Mouse (Mus musculus): ENCODE results near the gene Tbc1d17. TPM values are rescaled to one million over a fixed set of nuclear protein-coding genes. Genes with fewer than 3 reads are reported as not detected.
A peak's percentile ranks its signal among the peaks of the same experiment; 100 is the strongest.

The Tbc1d17 gene
- total RNA-seq, 2 experiments from 2014 or later, result 41.7 to 49.0 TPM

DNA sequence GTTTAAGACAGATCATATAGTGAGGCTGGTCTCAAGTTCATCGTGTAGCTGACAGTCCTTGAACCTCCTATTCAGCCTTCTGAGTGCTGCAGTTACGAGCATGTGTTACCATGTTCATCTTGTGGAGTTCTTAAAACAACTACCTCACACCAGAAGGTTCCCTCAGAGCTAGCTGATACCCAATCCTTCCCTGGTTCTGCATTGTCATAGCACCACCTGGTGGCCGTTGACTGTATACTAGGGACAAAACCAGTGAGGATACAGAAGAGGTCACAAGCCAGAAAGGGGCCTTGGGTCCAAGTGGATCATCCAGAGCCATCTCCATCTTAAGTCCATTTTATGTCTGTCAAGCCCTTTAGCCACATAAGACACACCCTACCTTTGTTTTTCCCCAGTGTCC is 24.0 kb downstream of the Tbc1d17 start:
- DNase-seq, result peak; percentile 82

DNA sequence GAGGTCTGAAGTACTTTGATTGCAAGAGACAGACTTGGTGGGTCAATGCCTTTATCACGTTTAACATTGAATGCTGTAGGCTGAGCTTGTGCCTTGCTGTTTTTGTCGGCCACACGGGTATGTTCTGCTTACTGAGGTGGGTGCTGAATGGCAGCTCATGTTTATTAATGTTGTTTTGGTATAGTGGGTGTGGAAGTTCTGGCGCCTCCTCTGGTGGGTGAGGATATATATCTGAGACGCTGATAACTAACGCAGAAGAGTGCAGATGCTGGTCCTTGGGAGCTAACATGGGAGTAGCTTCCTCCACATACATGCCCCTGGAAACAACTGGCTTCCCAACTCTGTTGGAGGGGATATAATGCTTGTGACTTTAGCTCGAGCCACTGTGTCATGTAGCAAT is 25.5 kb downstream of the Tbc1d17 start:
- DNase-seq, result no peak

DNA sequence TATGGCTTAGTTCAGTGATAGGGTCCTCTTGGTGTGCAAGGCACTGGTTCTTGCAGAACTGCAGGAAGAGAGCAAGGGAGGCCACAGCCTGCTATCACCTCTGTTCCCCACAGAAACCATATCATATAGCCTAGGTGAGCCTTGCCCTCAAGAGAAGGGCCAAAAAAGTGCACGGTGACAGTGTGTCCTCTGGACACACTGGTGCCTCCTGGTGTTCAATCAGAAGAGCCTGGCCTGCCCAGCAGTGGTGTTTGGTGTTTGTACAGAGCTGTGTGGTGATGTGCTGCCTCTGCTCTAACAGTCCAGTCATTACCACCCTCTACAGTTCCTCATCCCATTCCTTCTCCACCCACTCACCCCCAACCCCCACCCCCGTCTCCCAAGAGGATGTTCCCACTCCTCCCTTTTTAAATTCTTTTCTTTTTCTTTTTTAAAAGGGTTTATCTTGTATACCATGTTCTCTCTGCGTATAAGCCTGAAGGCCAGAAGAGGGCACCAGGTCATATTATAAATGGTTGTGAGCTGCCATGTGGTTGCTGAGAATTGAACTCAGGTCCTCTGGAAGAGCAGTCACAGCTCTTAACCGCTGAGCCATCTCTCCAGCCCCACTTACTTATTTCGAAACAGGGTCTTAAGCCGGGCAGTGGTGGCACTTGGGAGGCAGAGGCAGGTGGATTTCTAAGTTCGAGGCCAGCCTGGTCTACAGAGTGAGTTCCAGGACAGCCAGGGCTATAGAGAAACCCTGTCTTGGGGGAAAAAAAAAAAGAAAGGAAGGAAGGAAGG is 27.0 kb downstream of the Tbc1d17 start:
- peak; percentile 2 for DNase-seq

DNA sequence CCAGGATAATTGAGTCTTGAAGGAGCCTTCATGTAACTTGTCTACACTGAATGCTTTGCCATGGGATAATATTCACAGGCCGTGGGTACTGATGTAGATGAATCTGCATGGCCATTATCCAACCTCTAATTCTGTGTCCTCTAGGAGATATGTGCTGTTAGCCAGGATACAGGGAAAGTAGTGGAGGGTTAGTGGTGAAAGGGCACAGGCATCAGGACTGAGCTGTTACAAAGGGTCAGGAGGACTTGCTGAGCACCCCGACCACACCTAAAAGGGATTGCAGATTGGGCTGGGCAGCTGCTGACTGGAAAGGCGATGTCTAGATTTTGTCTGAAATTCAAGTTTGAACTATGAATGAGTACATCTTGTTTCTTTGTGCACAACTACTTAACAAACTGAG is 28.4 kb downstream of the Tbc1d17 start:
- DNase-seq, result peak; percentile 0

DNA sequence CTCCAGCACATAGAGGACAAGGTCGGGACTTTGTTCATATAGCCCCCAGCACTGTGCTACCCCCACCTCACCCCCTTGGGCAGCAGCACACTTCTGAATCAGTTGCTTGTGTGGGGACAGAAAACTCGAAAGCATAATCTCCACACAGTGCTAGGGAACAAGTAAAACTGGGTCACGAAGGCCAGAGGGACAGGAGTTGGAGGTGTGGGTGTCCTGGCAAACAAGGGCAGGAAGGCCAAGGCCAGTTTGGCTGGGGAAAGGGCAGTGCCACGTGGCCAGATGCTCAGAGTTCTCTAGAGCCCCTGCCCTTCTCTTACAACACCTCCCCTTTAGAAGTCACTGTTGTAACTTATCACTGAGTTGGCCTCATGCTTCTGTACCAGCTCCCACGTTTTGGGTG is 29.0 kb downstream of the Tbc1d17 start:
- peak; percentile 3 for DNase-seq

DNA sequence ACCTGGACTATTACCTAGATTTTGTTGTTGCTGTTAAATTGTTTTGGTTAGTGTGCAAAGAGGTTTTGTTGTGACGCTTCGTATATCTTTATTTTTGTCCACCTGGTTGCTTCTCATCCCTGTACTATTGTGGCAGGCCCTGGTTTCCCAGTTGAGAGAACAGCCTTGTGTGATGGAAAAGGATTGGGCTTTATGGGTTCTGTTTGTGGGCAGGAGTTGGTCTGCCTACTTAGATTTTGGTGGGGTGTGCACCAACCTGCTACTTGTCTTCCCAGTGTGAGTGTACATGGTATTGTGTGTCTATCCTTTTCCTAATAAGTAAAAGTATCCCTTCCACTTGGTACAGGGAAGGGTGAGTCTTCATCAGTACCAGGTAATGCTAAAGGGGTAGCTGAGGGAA is 29.5 kb downstream of the Tbc1d17 start:
- DNase-seq, result peak; percentile 1

DNA sequence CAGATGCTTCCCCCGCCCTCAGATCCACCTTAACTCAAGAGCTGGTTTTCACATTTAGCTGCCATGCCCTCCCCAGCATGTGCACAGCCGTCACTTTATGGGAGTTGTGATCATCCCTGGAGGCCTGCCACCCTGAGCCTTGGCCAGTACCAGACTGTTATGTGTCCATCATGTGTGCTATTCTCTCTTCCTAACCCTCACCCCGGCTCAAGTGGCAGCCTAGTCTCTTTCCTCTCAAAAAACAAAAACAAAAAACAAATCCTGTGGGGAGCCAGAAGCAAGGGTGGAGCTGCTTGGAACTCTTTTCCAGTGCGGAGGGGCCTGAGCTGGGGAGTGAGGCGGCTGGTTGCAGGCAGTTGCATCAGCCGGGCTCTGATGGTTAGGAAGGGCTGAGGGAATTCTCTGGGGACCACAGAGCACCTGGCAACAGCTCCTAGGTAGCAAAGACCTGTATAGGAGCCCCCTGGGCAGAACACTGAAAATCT is 30.1 kb downstream of the Tbc1d17 start:
- DNase-seq, result peak; percentile 63

DNA sequence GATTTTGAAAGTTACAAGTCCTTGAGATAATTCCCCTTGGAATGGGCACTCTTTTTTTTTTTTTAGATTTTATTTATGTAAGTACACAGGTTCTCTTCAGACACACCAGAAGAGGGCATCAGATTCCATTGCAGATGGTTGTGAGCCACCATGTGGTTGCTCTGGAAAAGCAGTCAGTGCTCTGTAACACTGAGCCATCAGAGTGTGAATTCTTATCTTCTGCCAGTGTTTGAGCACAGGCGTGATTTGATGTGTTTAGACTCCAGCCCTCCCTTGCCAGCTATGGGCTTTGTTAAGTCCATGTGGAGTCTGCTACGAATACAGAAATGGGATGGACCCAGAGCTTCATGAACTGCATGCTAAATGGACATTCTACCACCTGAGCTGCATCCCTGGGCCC is 30.7 kb downstream of the Tbc1d17 start:
- DNase-seq, result peak; percentile 4

DNA sequence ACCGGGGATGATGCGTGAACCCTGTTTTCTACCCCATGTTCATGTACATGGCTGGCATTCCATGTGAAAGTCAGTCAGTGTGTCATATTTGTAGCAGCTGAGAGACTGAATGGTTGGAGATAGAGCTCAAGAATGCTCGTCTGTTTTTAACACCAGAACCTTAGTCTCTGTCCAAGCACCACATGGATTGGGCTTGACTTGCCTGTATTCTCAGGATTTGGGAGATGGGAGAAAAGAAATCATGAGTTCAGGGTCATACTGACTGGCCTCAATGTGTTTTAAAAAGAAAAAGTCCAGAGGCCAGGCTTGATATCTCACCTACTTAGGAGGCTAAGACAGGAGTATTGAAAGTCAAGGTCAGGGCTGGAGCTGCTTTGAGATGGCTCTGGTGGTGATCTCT is 31.4 kb downstream of the Tbc1d17 start:
- DNase-seq, result peak; percentile 1

DNA sequence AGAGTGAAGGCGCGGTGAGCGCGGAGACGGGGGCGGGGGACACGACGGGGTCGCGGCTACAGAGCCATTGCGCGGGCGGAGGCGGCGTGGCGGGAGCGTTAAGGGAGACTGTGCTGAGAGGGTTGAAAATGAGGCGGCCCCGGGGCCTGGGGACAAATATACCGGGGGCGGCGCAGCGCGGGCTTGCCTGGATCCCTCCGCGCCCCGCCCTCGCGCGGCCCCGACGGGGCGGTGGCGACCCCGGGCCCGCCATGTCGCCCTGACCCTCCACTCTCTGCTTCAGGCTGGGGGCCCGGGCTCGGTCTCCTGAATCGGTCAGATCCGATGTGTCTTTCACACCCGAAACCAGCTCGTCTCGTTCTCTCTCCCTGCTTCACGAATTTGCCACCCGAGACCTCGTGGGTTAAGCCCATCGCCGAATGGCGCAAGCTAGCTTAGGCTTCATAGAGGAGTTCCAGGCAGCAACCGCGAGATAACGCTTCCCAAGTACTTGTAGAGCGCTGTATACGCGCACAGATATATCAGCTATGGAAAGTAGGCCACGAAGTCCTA is 32.3 kb downstream of the Tbc1d17 start, which contains the start of gene Atf5:
Gene Atf5 (minus strand): TSS at position 189 of the 552 bp plus-strand sequence.
- peak; percentile 77 for DNase-seq

DNA sequence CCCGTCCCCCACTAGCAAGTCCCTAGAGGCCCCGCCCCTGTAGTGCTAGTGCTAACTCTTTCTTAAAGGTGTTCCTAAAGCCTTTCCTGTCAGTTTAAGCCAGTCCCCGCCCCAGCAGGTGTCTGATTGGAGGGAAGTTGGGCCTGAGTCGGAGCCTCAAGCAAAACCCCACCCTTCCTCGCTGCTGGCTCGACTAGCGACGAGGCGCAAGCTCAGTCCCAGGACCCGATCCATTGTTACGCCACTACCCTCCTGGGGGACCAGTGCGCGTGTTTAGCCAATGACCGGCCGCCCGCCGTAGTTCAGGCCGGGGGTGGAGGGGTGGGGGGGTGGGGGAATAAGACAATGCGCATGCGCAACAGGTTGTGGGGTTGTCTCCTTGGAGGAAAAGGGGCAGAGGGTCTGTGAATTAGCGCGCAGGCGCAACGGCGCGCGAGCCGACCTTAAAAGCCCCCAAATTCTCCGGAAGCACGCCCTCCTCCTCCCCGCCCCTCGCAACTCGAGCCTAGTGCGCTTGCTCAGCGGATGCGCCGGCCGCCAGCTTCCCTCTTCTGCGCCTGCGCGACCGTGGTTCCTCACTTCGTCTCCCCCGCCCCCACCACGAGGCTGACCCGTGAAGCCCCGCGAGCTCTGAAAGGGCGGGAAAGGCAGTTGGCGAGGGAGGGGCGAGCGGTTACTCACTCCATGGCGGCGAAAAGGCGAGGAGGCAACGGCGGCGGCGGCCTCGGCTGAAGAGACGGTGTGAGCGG is 33.0 kb downstream of the Tbc1d17 start, which contains the start of the genes Nup62 and Il4i1:
Gene Nup62 (plus strand): TSS at position 368 of the 749 bp plus-strand sequence.
Gene Il4i1 (plus strand): TSS at position 667 of the 749 bp plus-strand sequence.
- DNase-seq, result peak; percentile 100

DNA sequence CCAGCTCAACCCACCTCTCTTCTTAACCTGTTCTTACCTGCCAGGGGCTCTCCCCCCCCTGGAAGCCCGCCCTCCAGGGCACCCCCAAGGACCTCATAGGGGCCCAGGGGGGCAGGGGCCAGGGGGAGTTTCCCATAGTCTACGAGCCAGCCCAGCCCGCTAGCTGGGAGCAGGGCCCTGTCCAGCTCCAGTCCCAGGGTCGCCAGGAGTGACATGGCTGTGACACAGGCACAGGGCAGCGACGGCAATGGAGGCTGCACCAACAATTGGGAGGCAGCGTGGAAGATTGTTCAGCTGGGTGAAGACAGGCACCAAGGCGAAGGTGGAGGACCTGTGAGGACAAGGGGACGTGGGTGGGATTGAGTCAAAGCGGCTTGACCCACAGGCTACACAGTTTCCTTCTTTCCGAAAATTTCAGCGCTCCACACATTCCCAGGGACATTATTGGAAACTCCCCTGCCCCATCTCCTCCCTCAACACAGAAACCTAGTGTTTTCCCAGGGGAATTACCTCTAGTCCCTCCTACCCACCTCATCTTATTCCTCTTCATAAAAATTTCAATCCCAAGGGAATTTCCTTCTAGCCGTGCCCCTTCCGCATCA is 33.8 kb downstream of the Tbc1d17 start:
- peak; percentile 22 for DNase-seq

DNA sequence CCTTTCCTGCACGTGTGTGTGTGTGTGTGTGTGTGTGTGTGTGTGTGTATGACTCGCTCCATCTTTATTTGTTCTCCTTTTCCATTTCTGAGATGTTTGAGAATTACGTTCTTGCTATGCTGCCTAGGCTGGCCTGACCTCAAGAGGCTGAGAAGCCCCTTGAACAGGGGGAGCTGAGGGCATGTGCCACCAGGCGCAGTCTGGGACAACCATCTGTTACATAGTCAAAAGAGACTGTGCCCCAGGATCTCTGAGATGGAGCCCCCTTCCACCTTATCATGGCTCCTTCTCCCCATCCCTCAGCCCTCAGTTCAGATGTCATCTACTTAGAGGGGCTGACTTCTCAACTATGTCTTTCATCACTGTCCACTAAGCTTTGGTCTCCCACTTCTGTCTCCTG is 34.5 kb downstream of the Tbc1d17 start:
- no peak for DNase-seq

DNA sequence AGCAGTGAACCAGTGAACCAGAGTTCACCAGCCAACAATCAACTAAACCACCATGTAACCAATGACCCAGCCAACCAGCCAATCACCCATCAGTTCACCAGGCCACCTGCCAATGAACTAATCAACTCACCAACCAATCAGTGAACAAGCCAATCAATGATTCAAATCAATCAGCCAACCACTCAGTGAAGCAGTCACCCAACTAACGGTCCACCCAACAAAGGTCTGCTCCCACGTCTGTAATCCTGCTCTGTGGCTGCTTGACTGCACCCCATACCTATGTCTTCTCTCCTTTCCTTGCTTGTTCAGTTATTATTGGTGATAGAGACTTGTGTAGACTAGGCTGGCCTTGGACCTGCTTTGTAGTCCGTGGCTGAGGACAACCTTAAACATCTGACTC is 34.9 kb downstream of the Tbc1d17 start:
- DNase-seq, result peak; percentile 1

DNA sequence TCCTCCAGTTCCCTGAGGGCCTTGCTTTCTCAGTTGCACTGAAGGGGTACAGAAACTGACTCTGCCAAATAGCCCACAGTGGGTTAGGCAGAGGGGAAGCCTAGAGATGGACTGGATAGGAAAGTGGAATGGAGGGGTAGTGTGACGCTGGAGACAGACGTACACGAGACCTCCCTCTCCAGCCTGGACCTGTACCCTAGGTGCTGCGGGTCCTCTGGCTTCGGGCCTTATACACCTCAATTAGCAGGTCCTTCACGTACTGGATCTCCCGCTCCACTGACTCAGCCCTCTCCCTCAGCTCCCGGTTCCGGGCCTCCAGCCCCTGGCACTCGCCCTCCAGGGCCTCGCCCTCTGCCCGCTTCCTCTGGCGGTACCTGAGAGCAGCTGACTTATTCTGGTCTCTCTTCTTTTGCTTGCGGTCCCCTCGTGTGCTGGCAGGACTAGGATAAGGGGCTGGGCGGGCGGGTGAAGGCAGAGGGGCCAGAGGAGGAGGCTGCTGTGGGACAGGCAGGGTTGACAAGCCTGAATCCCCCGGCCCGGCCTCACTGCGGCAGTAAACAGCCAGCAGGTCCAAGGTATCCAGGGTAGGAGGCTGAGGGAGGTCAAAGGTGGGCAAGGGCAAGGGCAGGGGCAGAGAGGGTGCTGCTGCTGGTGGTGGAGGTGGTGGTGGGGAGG is 36.1 kb downstream of the Tbc1d17 start:
- DNase-seq, result peak; percentile 5

DNA sequence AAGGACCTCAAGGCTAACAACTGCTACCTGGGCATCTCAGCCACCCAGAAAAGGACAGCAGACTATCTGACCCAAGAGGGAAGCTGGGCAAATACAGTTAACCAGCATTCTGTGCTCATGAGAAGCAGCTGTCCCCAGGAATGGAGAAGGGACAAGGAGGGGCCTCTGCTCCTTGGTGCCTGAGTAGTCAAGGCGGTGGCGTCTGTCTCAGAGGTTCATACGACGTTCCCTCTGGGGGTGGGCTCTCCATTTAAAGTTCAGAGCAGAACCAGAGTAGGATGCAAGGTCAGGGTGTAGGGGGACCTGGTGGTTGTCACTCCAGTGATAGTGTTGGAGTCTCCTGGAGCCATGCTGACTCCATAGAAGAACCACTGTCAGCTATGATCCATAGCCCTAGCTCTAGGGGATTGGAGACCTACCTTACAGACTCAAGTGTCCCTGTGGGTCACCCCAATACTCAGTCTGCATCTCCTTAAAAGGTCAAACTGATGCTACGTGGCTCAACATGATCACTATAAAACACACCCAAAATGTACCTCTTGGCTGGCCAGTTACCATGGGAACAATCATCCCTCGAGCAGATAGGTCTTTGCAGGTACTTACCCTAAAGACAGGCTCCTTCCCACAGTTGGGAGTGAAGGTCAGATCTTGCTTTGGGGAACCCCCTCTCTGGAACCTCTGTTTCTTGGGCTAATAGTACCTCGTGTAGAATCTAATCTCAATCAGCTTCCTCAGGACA is 37.9 kb downstream of the Tbc1d17 start:
- DNase-seq, result no peak

DNA sequence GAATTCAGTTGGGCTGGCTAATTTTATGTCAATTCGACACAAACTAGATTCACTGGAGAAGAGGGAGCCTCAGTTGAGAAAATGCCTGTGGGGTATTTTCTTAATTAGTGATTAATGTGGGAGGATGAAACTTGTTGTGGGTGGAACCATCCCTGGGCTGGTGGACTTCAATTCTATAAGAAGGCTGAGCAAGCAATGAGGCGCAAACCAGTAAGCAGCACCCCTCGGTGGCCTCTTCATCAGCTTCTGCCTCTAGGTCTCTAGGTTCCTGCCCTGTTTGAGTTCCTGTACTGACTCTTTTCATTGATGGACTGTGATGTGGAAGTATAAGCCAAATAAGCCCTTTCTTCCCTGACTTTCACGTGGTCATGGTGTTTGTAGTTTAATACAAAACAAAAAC is 38.5 kb downstream of the Tbc1d17 start:
- no peak for DNase-seq

DNA sequence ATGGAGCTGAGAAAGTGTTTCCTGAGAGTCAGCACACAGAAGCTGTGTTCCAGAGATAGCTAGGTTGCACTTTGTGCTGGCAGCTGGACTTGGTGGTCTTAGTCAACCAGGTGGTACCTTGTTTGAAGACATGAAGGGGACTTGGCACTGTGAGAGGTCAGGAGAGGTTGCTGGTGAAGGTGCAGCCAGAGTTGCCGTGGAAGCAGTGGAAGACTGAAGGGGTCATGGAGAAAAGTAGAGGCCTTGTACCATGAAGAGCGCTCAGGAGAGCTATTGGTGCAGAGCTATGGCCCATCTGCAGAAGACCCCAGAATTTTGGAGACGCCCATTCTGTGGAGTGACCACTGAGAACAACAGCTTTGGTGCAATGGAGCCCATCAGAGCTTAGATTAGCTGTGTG is 39.4 kb downstream of the Tbc1d17 start:
- no peak for DNase-seq

DNA sequence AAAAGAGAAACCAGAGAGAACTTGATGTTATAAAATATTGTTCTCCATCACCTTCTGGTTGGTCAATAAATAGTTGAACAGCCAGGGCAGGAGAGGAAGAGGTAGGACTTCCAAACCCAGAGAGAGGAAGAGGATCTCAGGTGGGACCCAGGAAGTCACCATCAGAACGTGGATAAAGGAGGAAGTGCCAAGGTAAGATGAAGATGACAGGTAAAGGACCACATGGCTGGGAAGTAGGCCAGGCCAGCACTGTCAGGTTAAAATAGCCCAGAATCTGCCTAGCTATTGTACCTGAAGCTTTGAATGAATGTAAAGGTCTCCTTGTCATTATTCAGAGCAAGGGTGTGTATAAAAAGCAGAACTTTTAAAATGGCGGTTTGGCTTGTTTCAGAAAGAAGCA is 40.0 kb downstream of the Tbc1d17 start:
- DNase-seq, result no peak

DNA sequence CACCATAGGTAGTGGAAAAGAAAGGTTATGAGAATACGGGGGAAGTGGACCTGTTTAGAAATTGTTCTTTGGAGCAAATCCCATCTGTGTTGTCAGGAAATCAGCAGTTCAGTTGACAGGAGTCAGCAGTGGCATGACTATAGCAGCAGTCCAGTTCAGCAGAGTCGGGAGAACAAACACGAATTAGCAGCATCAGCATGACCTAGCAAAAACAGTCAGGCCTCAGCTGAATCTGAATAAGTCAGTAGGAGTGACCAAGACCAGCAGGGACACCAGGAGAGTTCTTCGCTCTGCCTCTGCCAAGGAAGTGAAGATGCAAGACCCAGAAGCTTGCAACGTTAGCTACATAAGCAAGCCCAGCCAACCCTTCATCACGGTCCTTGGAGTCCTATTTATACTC is 56.1 kb downstream of the Tbc1d17 start:
- no peak for DNase-seq

DNA sequence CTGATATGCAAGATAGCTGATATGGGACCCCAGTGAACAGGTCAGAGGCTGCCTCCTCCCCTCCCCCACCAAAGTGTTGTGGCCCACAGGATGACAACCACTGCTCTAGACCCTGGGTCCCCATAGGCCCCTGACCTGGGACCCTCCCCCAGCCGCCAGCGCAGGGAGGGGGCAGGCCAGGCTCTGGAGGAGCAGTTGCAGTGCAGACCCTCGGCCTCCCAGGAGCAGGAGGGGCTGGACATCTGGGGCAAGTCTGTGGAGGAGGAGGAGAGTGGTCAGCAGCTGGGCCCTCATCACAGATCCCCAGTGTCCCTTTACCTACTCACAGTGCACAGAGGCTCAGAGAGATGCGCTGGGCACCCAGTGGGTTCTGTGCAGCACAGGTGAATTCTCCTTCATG is 58.8 kb downstream of the Tbc1d17 start:
- no peak for DNase-seq

Measured in gastrocnemius, postnatal 10 days (tissue).